Mouse (Mus musculus): ENCODE measurements around the gene Dnpep. TPM values are rescaled to one million over a fixed set of nuclear protein-coding genes. Genes with fewer than 3 reads are reported as not detected.

Gene Dnpep
- polyA plus RNA-seq, 1 experiment from 2014 or later: 87.0 TPM

DNA sequence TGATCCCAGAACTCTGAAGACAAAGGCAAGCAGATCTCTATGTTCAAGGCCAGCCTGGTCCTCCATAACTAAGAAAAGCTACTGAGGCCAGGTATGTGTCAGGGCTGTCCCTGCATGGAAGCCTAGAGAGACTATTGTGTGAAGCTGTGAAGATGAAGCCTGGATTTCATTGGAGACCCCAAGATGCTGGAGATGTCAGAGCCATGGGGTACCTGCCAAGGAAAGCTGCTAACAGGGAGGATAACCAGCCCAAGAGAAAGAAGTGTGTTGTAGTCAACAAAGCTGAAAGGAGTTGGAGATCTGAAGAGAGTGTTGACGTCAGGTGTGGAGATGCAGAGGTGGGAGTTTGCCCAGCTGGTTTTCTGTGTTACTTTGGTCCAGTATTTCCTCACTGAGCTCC, 13.5 kb upstream of the Dnpep start:
- DNase-seq (ENCODE audit: low spot score): no peak

- DNase-seq (ENCODE audit: low spot score): no peak
These were observed 9.7 kb upstream of the Dnpep start for GRCm38 (mm10) chr1:75327461-75327860.

DNA sequence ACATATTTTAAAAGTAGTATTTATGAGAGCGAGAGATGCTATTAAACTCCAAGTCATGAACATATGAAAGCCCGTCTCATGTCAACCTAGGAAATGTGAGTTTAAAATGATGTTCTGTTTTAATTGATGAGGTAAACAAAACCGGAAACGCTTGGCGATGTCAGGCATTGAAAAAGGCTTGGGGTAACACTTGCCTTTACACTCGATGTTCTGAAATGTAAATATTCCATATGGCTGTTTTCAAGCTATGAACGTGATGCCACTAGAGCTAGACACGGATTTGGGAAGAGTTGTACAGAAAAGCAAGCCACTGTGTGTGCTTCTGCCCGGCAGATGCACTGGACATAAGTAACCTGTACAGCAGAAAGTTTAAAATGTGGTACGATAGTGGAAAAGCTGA, 1.4 kb upstream of the Dnpep start:
- no peak for DNase-seq (ENCODE audit: low spot score)

GRCm38 (mm10) chr1:75318736-75319135, 946 bp upstream of the Dnpep start:
- no peak for DNase-seq (ENCODE audit: low spot score)

DNA sequence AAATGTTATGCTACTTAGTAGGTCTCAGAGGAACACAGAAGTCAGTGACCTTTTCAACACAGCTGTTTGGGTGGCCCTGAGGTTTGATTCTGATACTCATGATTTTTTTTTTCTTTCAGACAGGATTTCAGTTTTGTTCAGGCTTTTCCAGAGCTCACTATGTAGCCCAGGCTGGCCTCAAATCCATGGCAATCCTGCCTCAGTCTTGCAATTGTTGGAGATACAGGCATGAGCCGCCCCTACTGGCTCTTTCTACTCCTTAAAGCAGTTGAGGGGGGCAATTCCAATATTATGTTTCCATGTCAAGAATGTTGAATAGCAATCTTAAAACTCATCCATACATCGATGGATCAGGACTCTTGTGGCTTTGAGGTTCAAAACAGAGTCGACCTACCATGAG, 511 bp upstream of the Dnpep start:
- no peak for DNase-seq (ENCODE audit: low spot score)

DNA sequence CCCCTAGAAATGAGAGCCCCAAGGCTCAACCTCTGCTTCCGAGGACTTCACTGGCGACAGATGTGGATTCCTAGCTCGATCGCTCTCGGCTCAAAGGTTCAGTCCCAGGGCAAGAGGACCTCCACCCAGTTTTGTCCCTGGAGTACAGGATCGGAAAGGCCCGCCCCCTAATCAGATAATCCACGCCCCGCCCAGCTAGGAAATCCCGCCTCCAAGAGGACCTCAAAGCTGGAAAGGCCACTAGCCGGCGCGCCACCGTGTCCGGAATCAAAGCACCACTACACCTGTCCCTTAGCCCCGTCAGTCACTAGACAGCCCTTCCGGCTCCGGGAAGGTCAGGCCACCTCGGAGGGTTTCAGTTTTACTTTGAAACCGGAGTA, 939 bp downstream of the Dnpep start:
- DNase-seq (ENCODE audit: low spot score): no peak

DNA sequence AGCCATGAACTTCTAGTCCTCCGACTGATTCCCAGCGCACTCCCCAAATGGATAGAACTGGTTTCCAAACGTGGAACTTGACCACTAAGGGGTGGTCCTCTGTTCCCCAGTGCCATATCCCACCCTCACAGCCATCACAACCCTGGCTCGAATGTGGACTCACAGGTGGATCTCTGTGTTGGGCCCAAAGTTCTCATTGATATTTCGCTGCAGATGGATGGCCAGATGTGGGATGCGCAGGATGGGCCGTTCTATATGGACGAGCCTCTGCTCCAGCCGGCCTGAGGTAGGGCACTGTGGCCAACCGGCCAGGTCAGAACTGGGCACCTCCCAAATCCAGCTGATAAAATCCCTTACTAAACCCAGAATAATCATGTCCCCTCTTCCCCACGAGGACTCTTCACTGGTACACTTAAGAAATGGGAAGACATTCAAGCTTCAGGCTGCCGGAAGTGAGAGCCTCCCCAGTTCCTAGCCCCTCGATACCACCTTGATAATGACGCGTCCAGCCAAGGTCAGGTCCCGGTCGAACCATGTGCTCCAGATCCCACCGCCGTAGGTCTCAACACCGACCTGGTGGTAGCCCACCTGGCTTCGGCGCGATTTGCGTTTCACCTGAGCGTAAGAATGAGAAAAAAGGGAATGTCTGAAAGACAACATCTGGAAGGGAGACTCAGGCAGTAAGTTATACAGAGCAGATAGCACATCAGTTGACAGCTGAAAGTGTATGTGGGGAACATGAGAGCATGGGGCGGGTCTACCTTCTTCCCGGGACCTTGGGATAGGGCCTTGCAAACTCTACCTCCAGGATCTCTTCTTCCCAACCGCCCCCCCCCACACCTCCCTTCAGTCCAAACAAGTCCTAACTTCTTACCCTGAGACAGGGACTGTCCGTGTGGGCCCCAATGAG, 2.1 kb downstream of the Dnpep start:
- peak; percentile 8 for DNase-seq (ENCODE audit: low spot score)

- no peak for DNase-seq (ENCODE audit: low spot score)
These were observed 2.8 kb downstream of the Dnpep start for GRCm38 (mm10) chr1:75315011-75315410.

DNA sequence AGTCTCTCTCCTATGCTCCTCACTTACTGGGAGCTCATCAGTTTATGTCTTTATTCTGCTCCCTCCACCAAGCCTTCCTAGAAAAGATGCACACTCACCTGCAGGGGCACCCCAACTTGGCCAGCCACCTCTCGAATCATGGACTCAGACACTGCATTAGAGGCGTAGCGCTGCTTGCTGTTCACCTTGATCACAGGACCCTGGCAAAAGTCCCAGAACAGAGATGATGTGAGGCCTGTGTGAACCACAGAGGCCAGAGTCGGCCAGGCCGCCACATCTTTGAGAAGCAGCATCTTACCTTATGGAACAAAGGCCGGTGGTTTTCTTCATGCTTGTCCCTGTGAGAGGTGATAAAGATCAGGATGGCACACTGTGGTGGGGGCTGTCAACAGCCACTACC, 6.1 kb downstream of the Dnpep start:
- DNase-seq (ENCODE audit: low spot score): no peak

DNA sequence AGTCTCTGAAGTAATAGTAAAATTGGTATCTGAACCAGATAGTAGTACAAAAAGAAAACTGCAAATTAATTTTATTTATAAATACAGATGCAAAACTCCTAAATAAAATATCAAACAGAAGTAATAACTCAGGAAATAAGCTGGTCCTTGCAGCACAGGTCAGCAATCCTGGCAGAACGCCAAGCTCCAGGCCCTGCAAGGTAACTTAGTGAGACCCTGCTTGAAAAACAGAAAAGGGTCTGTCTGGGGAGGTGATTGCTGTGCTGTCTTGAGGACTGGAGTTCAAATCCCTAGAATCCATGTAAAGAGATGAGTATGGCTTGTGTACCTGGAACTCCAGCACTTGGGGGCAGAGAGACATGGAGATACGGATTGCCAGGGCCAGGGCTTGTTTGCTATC, 13.1 kb downstream of the Dnpep start:
- DNase-seq (ENCODE audit: low spot score): no peak

GRCm38 (mm10) chr1:75294294-75294693, 23.5 kb downstream of the Dnpep start:
- DNase-seq (ENCODE audit: low spot score): no peak

- no peak for DNase-seq (ENCODE audit: low spot score)
These were observed 24.5 kb downstream of the Dnpep start for GRCm38 (mm10) chr1:75293331-75293701.

DNA sequence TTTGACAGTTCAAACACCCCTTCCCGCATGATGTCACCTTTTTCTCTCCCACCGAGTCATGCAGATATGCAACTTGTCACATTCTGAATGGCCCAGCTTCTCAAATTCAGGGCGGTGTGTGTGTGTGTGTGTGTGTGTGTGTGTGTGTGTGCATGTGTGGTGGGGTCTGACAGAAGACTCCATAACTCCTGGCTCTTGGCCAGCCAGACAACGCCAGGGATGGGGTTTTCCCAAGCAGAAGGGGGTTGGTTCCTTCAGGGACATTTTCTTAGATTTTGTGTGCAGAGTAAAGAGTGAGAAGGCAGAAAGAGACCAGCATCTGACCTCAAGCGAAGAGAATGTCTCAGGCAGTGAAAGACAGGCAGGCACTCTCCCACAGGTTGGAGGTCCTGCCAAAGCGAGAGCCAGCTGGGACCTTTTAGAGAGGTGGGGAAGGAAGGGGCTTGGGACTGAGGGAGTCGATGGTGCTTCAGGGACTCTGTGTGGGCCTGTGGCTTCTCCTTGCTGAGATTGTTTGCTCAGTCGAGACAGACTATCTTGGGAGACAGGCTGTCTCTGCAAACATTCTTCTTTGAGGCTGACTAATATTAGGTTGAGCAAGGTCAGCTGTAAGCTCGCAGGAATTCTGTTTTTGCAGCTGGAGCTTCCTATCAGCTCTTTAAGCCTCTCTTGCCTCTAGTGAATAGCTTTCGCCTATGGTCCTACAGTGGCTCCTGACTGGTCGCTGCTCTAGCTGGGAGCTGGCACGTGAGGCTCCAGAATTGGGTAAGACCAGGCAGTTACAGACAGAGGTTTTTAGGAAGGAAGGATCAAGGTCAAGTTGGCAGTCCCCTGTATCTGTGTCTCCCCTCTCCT, 25.1 kb downstream of the Dnpep start:
- no peak for DNase-seq (ENCODE audit: low spot score)

DNA sequence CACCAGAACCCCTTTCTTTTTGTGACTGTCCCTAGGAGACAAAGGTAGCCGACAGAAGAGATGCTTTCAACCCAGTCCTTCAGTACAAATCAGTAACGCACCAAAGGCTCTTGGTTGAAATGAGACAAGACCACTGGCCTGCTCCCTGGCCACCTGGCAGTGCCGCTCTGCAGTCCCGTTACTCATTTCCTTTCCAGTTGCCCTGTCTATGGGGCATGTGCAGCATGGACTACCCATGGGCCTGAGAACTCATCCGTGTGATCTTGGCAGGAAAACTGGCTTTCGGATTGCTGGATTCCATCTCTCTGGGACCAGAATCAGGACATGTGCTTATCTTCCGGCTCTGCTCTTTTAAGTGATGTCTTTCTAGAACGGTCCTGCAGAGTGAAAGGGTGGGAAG, 26.5 kb downstream of the Dnpep start:
- no peak for DNase-seq (ENCODE audit: low spot score)

- peak; percentile 28 for DNase-seq (ENCODE audit: low spot score)
These were observed 27.2 kb downstream of the Dnpep start for GRCm38 (mm10) chr1:75290582-75290981.

GRCm38 (mm10) chr1:75289888-75290431, 27.8 kb downstream of the Dnpep start:
- DNase-seq (ENCODE audit: low spot score): no peak

- DNase-seq (ENCODE audit: low spot score): no peak
These were observed 28.4 kb downstream of the Dnpep start for GRCm38 (mm10) chr1:75289376-75289775.

DNA sequence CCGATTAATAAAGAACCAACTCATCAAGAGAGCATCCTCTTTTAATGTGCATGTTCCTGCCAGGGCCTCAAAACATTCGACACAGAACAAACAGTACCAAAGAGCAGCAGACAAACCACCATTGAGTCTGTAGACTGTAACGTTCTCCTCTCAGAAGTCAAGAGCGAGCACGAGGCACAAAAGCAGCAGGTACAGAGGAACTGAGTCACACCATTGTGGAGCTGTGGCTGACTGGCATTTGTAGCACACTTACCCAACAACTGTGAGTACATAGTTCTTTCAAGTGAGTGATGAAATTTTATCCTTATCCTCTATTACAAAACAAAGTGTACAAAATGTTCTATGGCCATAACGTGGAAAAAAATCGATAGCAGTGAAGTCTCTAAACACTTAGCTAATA, 32.9 kb downstream of the Dnpep start:
- no peak for DNase-seq (ENCODE audit: low spot score)

GRCm38 (mm10) chr1:75283017-75283416, 34.8 kb downstream of the Dnpep start:
- no peak for DNase-seq (ENCODE audit: low spot score)

DNA sequence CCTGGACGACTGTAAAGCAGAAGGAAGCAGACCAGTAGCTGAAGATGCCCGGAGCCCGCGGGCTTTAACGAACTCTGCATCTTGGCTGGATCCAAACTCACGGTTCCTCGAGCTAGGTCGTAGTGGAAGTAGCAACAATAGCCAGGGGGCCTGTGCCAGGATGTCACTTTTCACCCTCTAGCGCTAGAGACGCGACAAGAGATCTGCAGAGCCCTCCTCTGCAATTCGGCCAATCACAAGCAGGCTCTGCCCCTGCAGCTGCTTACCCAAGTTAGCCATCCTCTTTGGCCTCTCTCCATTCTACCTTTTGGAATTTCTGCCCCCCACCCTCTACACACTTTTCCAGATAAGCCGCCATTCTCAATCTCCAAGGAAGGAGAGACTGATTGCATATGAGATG, 39.6 kb downstream of the Dnpep start, which contains the start of gene Resp18:
Gene Resp18, minus strand, starts transcription at position 188 of the 400 bp plus-strand sequence.
- no peak for DNase-seq (ENCODE audit: low spot score)

GRCm38 (mm10) chr1:75277195-75278188, 40.3 kb downstream of the Dnpep start:
- peak; percentile 35 for DNase-seq (ENCODE audit: low spot score)
